Mouse (Mus musculus) lung, embryonic 16.5 days (tissue): Measurements from ENCODE around the gene Fbxl16. TPM values are rescaled to one million over a fixed set of nuclear protein-coding genes. Genes with fewer than 3 reads are reported as not detected.

Source experiments
- ATAC-seq: fragments of 200-750 bp; cut with Nextera tagmentation; 2 replicates; pipeline ENCODE4 v1.8.0; 2017; ENCODE audit warnings: low read depth, mild to moderate bottlenecking, moderate library complexity
- H3K27ac ChIP-seq: fragments of 300-500 bp; sonication (generic); 2 replicates; pipeline ENCODE4 v1.5.1; 2014; ENCODE audit warnings: mild to moderate bottlenecking, control low read depth, low read length
- H3K27me3 ChIP-seq: fragments of 300-500 bp; sonication (generic); 2 replicates; pipeline ENCODE4 v1.6.1; 2014; ENCODE audit warnings: low read depth, low read length, mixed read lengths; ENCODE audit not compliant: control insufficient read depth, insufficient read depth
- H3K36me3 ChIP-seq: fragments of 300-500 bp; sonication (generic); 2 replicates; pipeline ENCODE4 v1.6.1; 2014; ENCODE audit warnings: low read length; ENCODE audit not compliant: control insufficient read depth, insufficient read depth
- H3K4me1 ChIP-seq: fragments of 300-500 bp; sonication (generic); replicated peaks from 2 replicates; pipeline ENCODE4 v1.6.1; 2014; ENCODE audit warnings: low read length, mixed read lengths; ENCODE audit not compliant: control insufficient read depth, insufficient read depth
- H3K4me2 ChIP-seq: fragments of 300-500 bp; sonication (generic); 2 replicates; pipeline ENCODE4 v1.6.1; 2014; ENCODE audit warnings: low read depth, low read length, control low read depth
- H3K4me3 ChIP-seq: fragments of 300-500 bp; sonication (generic); 2 replicates; pipeline ENCODE4 v1.5.1; 2014; ENCODE audit warnings: mild to moderate bottlenecking, low read length, control low read depth
- H3K9ac ChIP-seq: fragments of 300-500 bp; sonication (generic); 2 replicates; pipeline ENCODE4 v1.6.1; 2014; ENCODE audit warnings: low read length, control low read depth
- H3K9me3 ChIP-seq: fragments of 300-500 bp; sonication (generic); 2 replicates; pipeline ENCODE4 v1.6.1; 2016; ENCODE audit warnings: low read length; ENCODE audit not compliant: control insufficient read depth
- WGBS: fragments of 180-500 bp; shearing (Covaris S2); extraction: QIAGEN DNeasy Blood & Tissue Kit; methylation state at CpG from one replicate; pipeline ENCODE4 v1.1.7; 2014; 5-methylcytosine and 5-hydroxymethylcytosine counted together
- polyA plus RNA-seq: library from polyadenylated mRNA; unstranded; fragments of >200 nt; fragmentation: Nextera tagmentation; extraction: Ambion mirVana; gene quantifications from 2 replicates; pipeline ENCODE4 v1.2.1, GENCODE M21; 2015

Fbxl16 gene
- polyA plus RNA-seq, 1 experiment from 2014 or later: 1.1 TPM

DNA sequence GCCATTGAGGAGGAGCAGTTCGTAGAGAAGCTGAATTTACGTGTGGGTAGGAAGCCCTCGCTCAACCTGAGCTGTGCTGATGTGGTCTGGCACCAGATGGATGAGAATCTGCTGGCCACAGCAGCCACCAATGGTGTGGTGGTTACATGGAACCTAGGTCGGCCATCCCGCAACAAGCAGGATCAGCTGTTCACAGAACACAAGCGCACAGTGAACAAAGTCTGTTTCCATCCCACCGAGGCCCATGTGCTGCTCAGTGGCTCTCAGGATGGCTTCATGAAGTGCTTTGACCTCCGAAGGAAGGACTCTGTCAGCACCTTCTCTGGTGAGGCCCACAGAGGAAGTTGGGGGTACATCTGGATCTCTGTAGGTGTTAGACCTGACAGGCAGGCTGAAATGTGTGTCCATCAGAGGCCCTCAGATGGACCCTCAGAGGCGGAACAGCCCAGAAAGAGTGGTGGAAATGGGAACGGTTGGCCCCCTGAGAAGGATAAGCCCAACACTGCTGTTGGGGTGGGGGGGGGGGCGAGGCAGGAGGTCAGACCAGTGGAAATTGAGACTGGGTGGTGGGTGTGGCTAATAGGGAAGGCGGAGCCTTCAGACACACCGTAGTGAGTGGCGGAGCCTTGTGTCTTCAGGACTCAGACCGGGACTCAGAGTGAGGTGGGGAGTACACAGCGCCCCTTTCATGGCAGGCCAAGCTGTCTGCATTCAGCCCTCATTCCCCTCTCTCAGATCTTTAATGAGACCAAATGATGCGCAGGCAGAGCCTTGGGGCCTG is 15.7 kb downstream of the Fbxl16 start:
- Histone ChIP-seq H3K4me1 (peaks cover 22% of the 10 kb centered on the region), H3K27ac (no peak overlapping the region), H3K27me3 (peaks cover 10% of the 10 kb centered on the region), H3K4me3 (peak overlapping the region; percentile 62), H3K36me3 (no peaks in the 10 kb centered on the region), H3K9me3 (no peaks in the 10 kb centered on the region), H3K4me2 (peak overlapping the region; percentile 89), H3K9ac (peak overlapping the region; percentile 79; the same call in 1 of the 2 replicates)
- ATAC-seq: no peak
- WGBS: 66% methylated on average over 17 of the region's 17 CpGs

DNA sequence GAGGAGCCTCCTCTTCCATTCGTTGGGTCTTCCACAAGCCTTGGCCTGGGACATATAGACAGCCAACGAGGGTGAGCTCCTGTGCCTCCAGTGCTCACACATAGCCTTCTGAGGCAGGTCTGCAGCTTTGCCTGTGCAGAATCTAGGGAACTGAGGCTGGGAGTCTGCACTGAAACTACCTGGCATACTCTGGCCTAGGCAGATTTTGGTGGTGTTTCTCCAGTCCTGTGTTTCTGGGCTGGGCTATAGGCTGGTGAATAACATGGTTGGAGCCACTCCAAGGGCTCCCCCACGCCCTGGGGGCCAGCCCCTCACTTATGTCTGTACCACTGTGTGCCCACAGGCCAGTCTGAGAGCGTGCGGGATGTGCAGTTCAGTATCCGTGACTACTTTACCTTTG is 16.4 kb downstream of the Fbxl16 start:
- Histone ChIP-seq H3K9ac (no peak overlapping the region), H3K4me1 (peaks cover 28% of the 10 kb centered on the region), H3K27ac (no peak overlapping the region), H3K36me3 (0 out of 2 replicates have a peak, but pooled peaks cover 2% of the 10 kb centered on the region), H3K27me3 (peaks cover 3% of the 10 kb centered on the region), H3K9me3 (no peaks in the 10 kb centered on the region), H3K4me3 (no peak overlapping the region), H3K4me2 (no peak overlapping the region; the same call in 1 of the 2 replicates)
- ATAC-seq: no peak
- WGBS: 82% methylated on average over 6 of the region's 6 CpGs

DNA sequence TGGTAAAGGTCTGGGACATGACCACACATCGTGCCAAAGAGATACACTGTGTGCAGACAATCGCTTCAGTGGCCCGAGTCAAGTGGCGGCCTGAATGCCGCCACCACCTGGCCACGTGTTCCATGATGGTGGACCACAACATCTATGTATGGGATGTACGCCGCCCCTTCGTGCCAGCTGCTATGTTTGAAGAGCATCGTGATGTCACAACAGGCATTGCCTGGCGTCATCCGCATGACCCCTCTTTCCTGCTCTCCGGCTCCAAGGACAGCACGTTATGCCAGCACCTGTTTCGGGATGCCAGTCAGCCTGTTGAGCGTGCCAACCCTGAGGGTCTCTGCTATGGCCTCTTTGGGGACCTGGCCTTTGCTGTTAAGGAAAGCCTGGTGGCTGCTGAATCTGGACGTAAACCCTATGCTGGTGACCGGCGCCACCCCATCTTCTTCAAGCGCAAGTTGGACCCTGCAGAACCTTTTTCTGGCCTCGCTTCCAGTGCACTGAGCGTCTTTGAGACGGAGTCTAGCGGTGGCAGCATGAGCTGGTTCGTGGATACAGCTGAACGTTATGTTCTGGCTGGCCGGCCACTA is 17.2 kb downstream of the Fbxl16 start:
- no peaks in the 10 kb centered on the region for H3K27me3 ChIP-seq
- H3K9me3 ChIP-seq: no peaks in the 10 kb centered on the region
- H3K9ac ChIP-seq: no peak overlapping the region
- no peak overlapping the region for H3K4me2 ChIP-seq
- no peak for ATAC-seq
- H3K36me3 ChIP-seq: peaks cover 9% of the 10 kb centered on the region
- no peak overlapping the region for H3K4me3 ChIP-seq
- 92% methylated on average over 27 of the region's 27 CpGs for WGBS
- H3K27ac ChIP-seq: no peak overlapping the region
- peaks cover 35% of the 10 kb centered on the region for H3K4me1 ChIP-seq

DNA sequence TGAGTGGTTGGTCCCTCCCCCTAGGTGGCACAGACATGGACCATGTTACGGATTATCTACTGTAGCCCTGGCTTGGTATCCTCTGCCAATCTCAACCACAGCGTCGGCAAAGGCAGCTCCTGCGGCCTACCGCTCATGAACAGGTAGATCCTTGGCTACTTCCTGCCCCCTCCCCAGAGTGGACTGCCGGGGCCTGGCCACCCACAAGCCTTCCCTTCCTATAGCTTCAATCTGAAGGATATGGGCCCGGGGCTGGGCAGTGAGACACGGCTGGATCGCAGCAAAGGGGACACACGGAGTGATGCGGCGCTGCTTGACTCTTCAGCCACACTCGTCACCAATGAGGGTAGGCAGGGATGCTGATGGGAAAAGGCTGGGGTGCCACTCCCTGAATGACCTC is 18.1 kb downstream of the Fbxl16 start:
- H3K4me1 ChIP-seq: peaks cover 44% of the 10 kb centered on the region

DNA sequence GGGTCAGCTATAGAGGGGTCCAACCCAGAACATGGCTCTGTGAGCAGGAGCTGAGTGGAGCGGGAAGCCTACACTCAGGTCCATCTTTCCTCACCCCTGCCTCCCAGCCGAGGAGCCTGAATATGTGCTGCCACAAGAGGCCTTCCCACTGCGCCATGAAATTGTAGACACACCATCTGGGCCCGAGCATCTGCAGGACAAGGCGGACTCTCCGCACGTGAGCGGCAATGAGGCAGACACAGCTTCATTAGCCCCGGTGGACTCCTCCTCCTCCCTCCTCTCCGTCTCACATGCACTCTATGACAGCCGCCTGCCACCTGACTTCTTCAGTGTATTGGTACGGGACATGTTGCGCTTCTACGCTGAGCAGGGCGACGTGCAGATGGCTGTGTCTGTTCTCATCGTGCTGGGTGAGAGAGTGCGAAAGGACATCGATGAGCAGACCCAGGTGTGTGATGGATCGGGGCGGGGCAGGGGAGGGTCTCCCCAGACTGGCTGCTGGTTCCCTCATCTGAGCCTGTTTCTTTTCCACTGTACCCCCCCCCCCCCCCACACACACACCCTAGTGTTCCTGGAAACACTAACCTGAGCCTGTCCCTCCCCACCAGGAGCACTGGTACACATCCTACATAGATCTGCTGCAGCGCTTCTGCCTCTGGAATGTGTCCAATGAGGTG is 18.8 kb downstream of the Fbxl16 start:
- Histone ChIP-seq H3K4me1 (peaks cover 46% of the 10 kb centered on the region), H3K4me3 (no peak overlapping the region), H3K9ac (no peak overlapping the region), H3K27me3 (no peaks in the 10 kb centered on the region), H3K27ac (no peak overlapping the region), H3K4me2 (no peak overlapping the region), H3K9me3 (no peaks in the 10 kb centered on the region), H3K36me3 (peaks cover 14% of the 10 kb centered on the region)
- ATAC-seq: no peak
- 89% methylated on average over 22 of the region's 22 CpGs for WGBS

More for the DNA sequence above, 18.1 kb downstream of the Fbxl16 start:
- no peak overlapping the region for H3K4me3 ChIP-seq
- no peak overlapping the region for H3K4me2 ChIP-seq
- ATAC-seq: no peak
- no peaks in the 10 kb centered on the region for H3K9me3 ChIP-seq
- no peak overlapping the region for H3K9ac ChIP-seq
- H3K36me3 ChIP-seq: peaks cover 14% of the 10 kb centered on the region
- H3K27ac ChIP-seq: no peak overlapping the region
- 95% methylated on average over 13 of the region's 13 CpGs for WGBS
- no peaks in the 10 kb centered on the region for H3K27me3 ChIP-seq

DNA sequence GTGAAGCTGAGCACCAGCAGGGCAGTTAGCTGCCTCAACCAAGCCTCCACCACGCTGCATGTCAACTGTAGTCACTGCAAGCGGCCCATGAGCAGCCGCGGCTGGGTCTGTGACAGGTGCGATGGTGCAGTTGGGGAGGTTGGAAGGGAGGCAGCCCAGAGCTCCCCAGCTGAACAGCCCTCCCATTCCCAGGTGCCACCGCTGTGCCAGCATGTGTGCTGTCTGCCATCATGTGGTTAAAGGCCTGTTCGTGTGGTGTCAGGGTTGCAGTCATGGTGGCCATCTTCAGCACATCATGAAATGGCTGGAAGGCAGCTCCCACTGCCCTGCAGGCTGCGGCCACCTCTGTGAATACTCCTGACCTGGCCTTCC is 19.3 kb downstream of the Fbxl16 start:
- 82% methylated on average over 8 of the region's 8 CpGs for WGBS
- Histone ChIP-seq H3K27ac (peak overlapping the region; percentile 92; the same call in 1 of the 2 replicates), H3K9ac (peak overlapping the region; percentile 85), H3K9me3 (no peaks in the 10 kb centered on the region), H3K36me3 (peaks cover 14% of the 10 kb centered on the region), H3K4me3 (peak overlapping the region; percentile 72), H3K27me3 (no peaks in the 10 kb centered on the region), H3K4me2 (peak overlapping the region; percentile 84), H3K4me1 (peaks cover 46% of the 10 kb centered on the region)
- no peak for ATAC-seq

DNA sequence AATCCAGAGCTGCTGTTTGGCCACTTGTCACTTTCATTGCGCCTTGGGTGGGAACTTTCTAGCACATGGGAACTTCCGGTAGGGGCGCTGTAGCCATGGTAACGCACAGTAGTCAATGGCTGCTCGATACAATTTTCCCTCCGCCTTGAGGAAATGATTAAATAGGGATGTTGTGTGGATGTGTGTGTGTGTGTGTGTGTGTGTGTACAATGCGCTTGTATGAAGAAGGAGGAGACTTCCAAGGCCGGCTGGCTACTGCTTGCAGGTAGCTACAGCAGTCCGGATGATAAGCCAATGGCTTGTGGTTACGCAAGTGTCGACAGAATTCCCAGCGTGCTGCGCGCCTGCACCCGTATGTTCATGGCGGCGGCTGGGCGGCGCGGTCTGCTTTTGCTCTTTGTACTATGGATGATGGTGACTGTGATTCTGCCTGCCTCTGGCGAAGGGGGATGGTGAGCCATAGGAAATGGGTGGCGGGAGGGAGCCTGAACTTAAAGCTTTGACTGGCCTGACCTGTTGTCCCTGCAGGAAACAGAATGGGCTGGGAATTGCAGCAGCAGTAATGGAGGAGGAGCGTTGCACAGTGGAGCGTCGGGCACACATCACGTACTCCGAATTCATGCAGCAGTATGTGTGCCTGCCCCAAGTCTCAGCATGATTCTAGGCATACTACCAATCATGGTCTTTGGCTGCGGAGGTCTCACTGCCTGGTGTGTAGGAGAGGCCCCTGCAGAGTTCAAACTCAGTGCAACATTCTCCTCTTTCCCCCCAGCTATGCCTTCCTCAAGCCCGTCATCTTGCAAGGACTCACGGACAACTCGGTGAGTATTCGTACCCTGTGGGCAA is 20.1 kb downstream of the Fbxl16 start, which contains the start of gene Jmjd8:
Jmjd8 (plus strand) TSS at position 156 of the 846 bp plus-strand sequence.
- H3K27me3 ChIP-seq: no peaks in the 10 kb centered on the region
- 0% methylated on average over 32 of the region's 32 CpGs for WGBS
- peak within 1 kb of the TSS; percentile 84 for H3K4me2 ChIP-seq
- H3K36me3 ChIP-seq: peaks cover 14% of the 10 kb centered on the region
- no peaks in the 10 kb centered on the region for H3K9me3 ChIP-seq
- ATAC-seq: peak; percentile 23
- peak within 1 kb of the TSS; percentile 85 for H3K9ac ChIP-seq
- peak within 1 kb of the TSS; percentile 72 for H3K4me3 ChIP-seq
- peaks cover 44% of the 10 kb centered on the region for H3K4me1 ChIP-seq
- H3K27ac ChIP-seq: peak within 1 kb of the TSS; percentile 92

DNA sequence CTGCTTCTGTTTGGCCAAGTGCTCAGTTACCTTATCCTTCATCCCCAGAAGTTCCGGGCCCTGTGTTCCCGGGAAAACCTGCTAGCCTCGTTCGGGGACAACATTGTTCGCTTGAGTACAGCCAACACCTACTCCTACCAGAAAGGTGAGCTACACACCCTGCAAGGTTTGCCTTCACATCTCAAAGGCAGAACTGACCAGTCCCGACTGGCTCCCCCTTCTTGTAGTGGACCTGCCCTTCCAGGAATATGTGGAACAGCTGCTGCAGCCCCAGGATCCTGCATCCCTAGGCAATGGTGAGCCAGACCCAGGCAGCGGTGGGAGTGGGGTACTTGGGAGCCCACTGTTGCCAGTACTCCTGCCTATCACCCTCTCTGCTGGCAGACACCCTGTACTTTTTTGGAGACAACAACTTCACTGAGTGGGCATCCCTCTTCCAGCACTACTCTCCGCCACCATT is 20.7 kb downstream of the Fbxl16 start:
- Histone ChIP-seq H3K4me3 (peak overlapping the region; percentile 72), H3K36me3 (peaks cover 14% of the 10 kb centered on the region), H3K27me3 (no peaks in the 10 kb centered on the region), H3K27ac (peak overlapping the region; percentile 92), H3K4me1 (peaks cover 44% of the 10 kb centered on the region), H3K4me2 (peak overlapping the region; percentile 84), H3K9me3 (no peaks in the 10 kb centered on the region), H3K9ac (peak overlapping the region; percentile 85)
- no peak for ATAC-seq
- WGBS: 32% methylated on average over 8 of the region's 8 CpGs
